Comparison of ENCODE assay signal across 8 mouse cellular contexts in the genomic region with DNA sequence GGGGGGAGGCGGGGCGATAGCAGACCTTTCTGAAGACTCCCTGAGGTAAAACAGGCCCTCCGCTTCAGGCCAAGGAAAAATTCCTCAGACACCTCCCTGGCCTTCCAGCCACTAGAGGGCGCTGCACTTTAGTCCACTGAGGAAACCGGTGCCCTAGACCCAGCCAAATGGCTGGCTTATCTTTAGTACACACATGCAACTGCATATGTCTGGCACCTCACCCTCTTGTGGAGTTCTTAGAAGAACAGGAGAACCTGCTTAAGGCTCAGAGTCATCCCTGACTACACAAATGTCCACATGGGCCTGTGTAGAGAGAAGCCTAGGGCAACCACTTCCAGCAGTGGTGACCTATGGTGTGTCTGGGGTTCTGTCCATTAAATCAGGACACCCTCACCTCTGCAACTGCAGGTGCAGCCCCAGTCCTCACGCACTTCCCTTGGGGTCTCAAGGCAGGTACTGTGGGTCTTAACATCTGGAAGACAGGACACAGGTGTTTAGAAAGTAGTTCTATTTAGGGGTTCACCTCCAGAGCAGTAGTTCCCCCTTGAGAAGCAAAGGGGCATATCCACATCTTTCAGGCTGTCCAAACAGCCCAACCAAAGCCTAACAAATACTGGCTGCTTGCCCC. TPM values are rescaled to one million over a fixed set of nuclear protein-coding genes. Genes with fewer than 3 reads are reported as not detected.
DNase-seq lines count a peak whose midpoint lies in the region; ATAC-seq and TF ChIP-seq lines count a peak whose summit lies in the region.

No protein-coding gene starts in this region.

- no peaks in the 10 kb centered on the region for H3K9me3 ChIP-seq in hindbrain, embryonic 10.5 days
- no peaks in the 10 kb centered on the region for H3K9me3 ChIP-seq in hindbrain, embryonic 13.5 days
- H3K9me3 ChIP-seq in forebrain, embryonic 16.5 days (ENCODE audit: control insufficient read depth, low read length) = no peaks in the 10 kb centered on the region

- peaks cover 50% of the 10 kb centered on the region for H3K36me3 ChIP-seq in hindbrain, embryonic 10.5 days
- H3K36me3 ChIP-seq in hindbrain, embryonic 13.5 days = peaks cover 37% of the 10 kb centered on the region
- peaks cover 7% of the 10 kb centered on the region for H3K36me3 ChIP-seq in forebrain, embryonic 16.5 days (ENCODE audit: control insufficient read depth, insufficient read depth)

- H3K4me3 ChIP-seq in hindbrain, embryonic 10.5 days = no peak overlapping the region
- H3K4me3 ChIP-seq in hindbrain, embryonic 13.5 days = no peak overlapping the region
- H3K4me3 ChIP-seq in forebrain, embryonic 16.5 days (replicated peaks; ENCODE audit: low read length) = no peak overlapping the region
- H3K4me3 ChIP-seq in left cerebral cortex, adult 2 months = no peak overlapping the region

- no peak overlapping the region for H3K9ac ChIP-seq in hindbrain, embryonic 13.5 days
- H3K9ac ChIP-seq in forebrain, embryonic 16.5 days (replicated peaks; ENCODE audit: low read depth, low read length) = no peak overlapping the region

- H3K4me1 ChIP-seq in hindbrain, embryonic 10.5 days (replicated peaks) = peaks cover 30% of the 10 kb centered on the region
- peaks cover 31% of the 10 kb centered on the region for H3K4me1 ChIP-seq in hindbrain, embryonic 13.5 days (replicated peaks)
- peaks cover 11% of the 10 kb centered on the region for H3K4me1 ChIP-seq in forebrain, embryonic 16.5 days (replicated peaks; ENCODE audit: control insufficient read depth, insufficient read depth, low read length)

- H3K27ac ChIP-seq in hindbrain, embryonic 10.5 days = no peak overlapping the region
- no peak overlapping the region for H3K27ac ChIP-seq in hindbrain, embryonic 13.5 days
- H3K27ac ChIP-seq in forebrain, embryonic 16.5 days (ENCODE audit: low read length) = no peak overlapping the region
- H3K27ac ChIP-seq in left cerebral cortex, adult 2 months = peak overlapping the region; percentile 63

- ATAC-seq in hindbrain, embryonic 13.5 days (ENCODE audit: low FRiP score) = no peak
- ATAC-seq in forebrain, embryonic 16.5 days = peak; percentile 7; the same call in 1 of the 2 replicates
- ATAC-seq in megakaryocyte-erythroid progenitor cell, adult 5-6 weeks (replicated peaks; ENCODE audit: low FRiP score, low TSS enrichment, poor library complexity, severe bottlenecking) = peak; percentile 69

- DNase-seq in hindbrain, embryonic 10.5 days (ENCODE audit: low spot score) = peak; percentile 81
- DNase-seq in c-Kit-positive CD71-positive TER-119-negative erythroid progenitor cells, embryonic 14.5 days (ENCODE audit: low read depth) = peak; percentile 97
- DNase-seq in induced T-regulatory cell, adult 2 months (ENCODE audit: low read depth) = peak; percentile 86
- peak; percentile 73 to 83 for DNase-seq in left cerebral cortex, adult 2 months (ENCODE audit: extremely low spot score in 1 of 2, low spot score in 2 of 2)
- DNase-seq in spleen, postnatal 14 days (ENCODE audit: low spot score in 2 of 2) = peak; percentile 84 to 91

- peaks cover 38% of the 10 kb centered on the region for H3K27me3 ChIP-seq in hindbrain, embryonic 10.5 days (ENCODE audit: insufficient read depth, poor library complexity, severe bottlenecking)
- H3K27me3 ChIP-seq in hindbrain, embryonic 13.5 days = peaks cover 32% of the 10 kb centered on the region
- peaks cover 25% of the 10 kb centered on the region for H3K27me3 ChIP-seq in forebrain, embryonic 16.5 days (replicated peaks; ENCODE audit: control insufficient read depth, insufficient read depth, low read length)

- H3K4me2 ChIP-seq in hindbrain, embryonic 13.5 days = no peak overlapping the region
- no peak overlapping the region for H3K4me2 ChIP-seq in forebrain, embryonic 16.5 days (ENCODE audit: low read length)

- WGBS in hindbrain, embryonic 10.5 days = 13% methylated on average over 6 of the region's 6 CpGs
- 16% methylated on average over 4 of the region's 6 CpGs for WGBS in hindbrain, embryonic 13.5 days
- WGBS in forebrain, embryonic 16.5 days = 11% methylated on average over 6 of the region's 6 CpGs

- intact Hi-C loops in left cerebral cortex, adult 2 months (cut with DNase I) = no loop called here

- peak; percentile 67 for TF ChIP-seq CTCF in left cerebral cortex, adult 2 months (IDR thresholded peaks at IDR 0.05)

RNA-seq across cellular contexts. Expression of a gene that starts 3.8 kb away (rescaled TPM):
- 0.08 and 0.11 TPM in 2 replicates for polyA plus RNA-seq in hindbrain, embryonic 10.5 days (2016; fragmentation: Nextera tagmentation; extraction: Ambion mirVana)
- 0.43 and 0.64 TPM in 2 replicates for polyA plus RNA-seq in hindbrain, embryonic 13.5 days (2015; fragmentation: Nextera tagmentation; extraction: Ambion mirVana)
- polyA plus RNA-seq in forebrain, embryonic 16.5 days (2015; fragmentation: Nextera tagmentation; extraction: Ambion mirVana) = 0.39 and 0.52 TPM in 2 replicates
- total RNA-seq in left cerebral cortex, adult 2 months (2021) = 100 to 1,000 TPM; 129 to 142 TPM
- 0.50 TPM in 1 of 2 replicates, not detected in the other for total RNA-seq in megakaryocyte-erythroid progenitor cell, adult 5-6 weeks (2014; fragmentation: Nextera tagmentation)
- not detected in 2 replicates for total RNA-seq in megakaryocyte-erythroid progenitor cell, adult 5-6 weeks (2017)

RNA-seq across cellular contexts. Expression of a gene that starts 8.3 kb away (rescaled TPM):
- 657 and 686 TPM in 2 replicates for polyA plus RNA-seq in hindbrain, embryonic 10.5 days (2016; fragmentation: Nextera tagmentation; extraction: Ambion mirVana)
- polyA plus RNA-seq in hindbrain, embryonic 13.5 days (2015; fragmentation: Nextera tagmentation; extraction: Ambion mirVana) = 690 and 717 TPM in 2 replicates
- polyA plus RNA-seq in forebrain, embryonic 16.5 days (2015; fragmentation: Nextera tagmentation; extraction: Ambion mirVana) = 726 and 729 TPM in 2 replicates
- 100 to 1,000 TPM; 539 to 573 TPM for total RNA-seq in left cerebral cortex, adult 2 months (2021)
- 361 and 460 TPM in 2 replicates for total RNA-seq in megakaryocyte-erythroid progenitor cell, adult 5-6 weeks (2014; fragmentation: Nextera tagmentation)
- 350 and 443 TPM in 2 replicates for total RNA-seq in megakaryocyte-erythroid progenitor cell, adult 5-6 weeks (2017)

RNA-seq across cellular contexts. Expression of a gene that starts 23.8 kb away (rescaled TPM):
- 0.75 and 1.2 TPM in 2 replicates for polyA plus RNA-seq in hindbrain, embryonic 10.5 days (2016; fragmentation: Nextera tagmentation; extraction: Ambion mirVana)
- 1.1 and 1.4 TPM in 2 replicates for polyA plus RNA-seq in hindbrain, embryonic 13.5 days (2015; fragmentation: Nextera tagmentation; extraction: Ambion mirVana)
- polyA plus RNA-seq in forebrain, embryonic 16.5 days (2015; fragmentation: Nextera tagmentation; extraction: Ambion mirVana) = 1.7 and 1.8 TPM in 2 replicates
- 1 to 10 TPM; 2.1 to 4.0 TPM for total RNA-seq in left cerebral cortex, adult 2 months (2021)
- 1.7 and 1.8 TPM in 2 replicates for total RNA-seq in megakaryocyte-erythroid progenitor cell, adult 5-6 weeks (2014; fragmentation: Nextera tagmentation)
- total RNA-seq in megakaryocyte-erythroid progenitor cell, adult 5-6 weeks (2017) = 1.7 and 2.4 TPM in 2 replicates

RNA-seq across cellular contexts. Expression of a gene that starts 30.6 kb away (rescaled TPM):
- polyA plus RNA-seq in hindbrain, embryonic 10.5 days (2016; fragmentation: Nextera tagmentation; extraction: Ambion mirVana) = 243 and 244 TPM in 2 replicates
- polyA plus RNA-seq in hindbrain, embryonic 13.5 days (2015; fragmentation: Nextera tagmentation; extraction: Ambion mirVana) = 92.7 and 100 TPM in 2 replicates
- polyA plus RNA-seq in forebrain, embryonic 16.5 days (2015; fragmentation: Nextera tagmentation; extraction: Ambion mirVana) = 61.1 and 71.1 TPM in 2 replicates
- 10 to 100 TPM; 80.7 to 84.8 TPM for total RNA-seq in left cerebral cortex, adult 2 months (2021)
- total RNA-seq in megakaryocyte-erythroid progenitor cell, adult 5-6 weeks (2014; fragmentation: Nextera tagmentation) = 134 and 152 TPM in 2 replicates
- 128 and 236 TPM in 2 replicates for total RNA-seq in megakaryocyte-erythroid progenitor cell, adult 5-6 weeks (2017)

RNA-seq across cellular contexts. Expression of a gene that starts 33.8 kb away (rescaled TPM):
- 47.3 and 51.6 TPM in 2 replicates for polyA plus RNA-seq in hindbrain, embryonic 10.5 days (2016; fragmentation: Nextera tagmentation; extraction: Ambion mirVana)
- 37.1 and 42.4 TPM in 2 replicates for polyA plus RNA-seq in hindbrain, embryonic 13.5 days (2015; fragmentation: Nextera tagmentation; extraction: Ambion mirVana)
- polyA plus RNA-seq in forebrain, embryonic 16.5 days (2015; fragmentation: Nextera tagmentation; extraction: Ambion mirVana) = 47.1 and 50.0 TPM in 2 replicates
- total RNA-seq in left cerebral cortex, adult 2 months (2021) = 10 to 100 TPM; 45.1 to 51.6 TPM
- 45.2 and 51.7 TPM in 2 replicates for total RNA-seq in megakaryocyte-erythroid progenitor cell, adult 5-6 weeks (2014; fragmentation: Nextera tagmentation)
- 17.6 and 21.2 TPM in 2 replicates for total RNA-seq in megakaryocyte-erythroid progenitor cell, adult 5-6 weeks (2017)
